Mouse (Mus musculus) olfactory bulb, adult 2 months (tissue): ENCODE measurements around the gene Sbf2.

Experiments used
- CTCF ChIP-seq: fragments of 200-500 bp; IDR thresholded peaks from 2 replicates; pipeline ENCODE4 v1.5.1; 2012; ENCODE audit warnings: low read depth, mild to moderate bottlenecking, low read length, moderate library complexity; ENCODE audit not compliant: insufficient read depth
- POLR2A ChIP-seq: fragments of 200-500 bp; IDR thresholded peaks from 2 replicates; pipeline ENCODE4 v1.6.1; 2012; ENCODE audit warnings: mild to moderate bottlenecking, low read depth, low read length, moderate library complexity; ENCODE audit not compliant: insufficient read depth

DNA sequence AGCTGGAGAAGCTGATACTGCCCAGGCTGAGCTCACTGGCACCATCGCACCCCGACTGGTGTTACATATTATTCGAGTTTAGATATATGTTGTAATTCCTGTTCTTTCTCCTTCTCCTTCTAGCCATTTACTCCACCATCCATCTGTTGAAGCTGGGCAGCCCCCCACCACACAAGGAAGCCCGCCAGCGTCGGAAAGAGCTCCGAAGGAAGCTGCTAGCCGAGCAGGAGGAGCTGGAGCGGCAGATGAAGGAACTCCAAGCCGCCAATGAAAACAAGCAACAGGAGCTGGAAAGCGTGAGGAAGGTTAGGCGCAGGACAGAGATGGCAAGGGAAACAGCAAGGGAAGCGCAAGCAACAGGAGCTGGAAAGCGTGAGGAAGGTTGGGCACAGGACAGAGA is 344.9 kb downstream of the Sbf2 start:
- TF ChIP-seq CTCF (no peak), POLR2A (no peak)
